Mouse (Mus musculus) adrenal gland, postnatal 4 days (tissue): ENCODE data around the gene Zfp648. TPM values are rescaled to one million over a fixed set of nuclear protein-coding genes. Genes with fewer than 3 reads are reported as not detected.
A peak's percentile ranks its signal among the peaks of the same experiment; 100 is the strongest.

Source experiments
- DNase-seq, 2 experiments: peaks; one replicate each; pipeline ENCODE4 v3.0.0; 2021 to 2022; ENCODE audit warnings: low spot score in 2 of 2, mixed read lengths in 2 of 2
- long read RNA-seq, 2 experiments: library from polyadenylated mRNA; stranded (forward); transcript quantifications; one replicate each; pipeline ENCODE4 v2.0.0; 2021
- total RNA-seq, 2 experiments: library from RNA; stranded (reverse); gene quantifications; 2 replicates each; pipeline ENCODE4 v1.2.3; 2021

Zfp648 gene
- under 1 TPM; 0.39 to 0.42 TPM for total RNA-seq
- long read RNA-seq, experiment 1, partial matches to known transcripts, result 0 of 1 reads
- long read RNA-seq, experiment 1, other reads (novel, unspliced or antisense), result 1 of 1 reads
- long read RNA-seq, experiment 2, result 0 reads

- no peak for DNase-seq
Measured at GRCm38 (mm10) chr1:154200955-154201722, at the start of gene Zfp648. Gene Zfp648, plus strand, starts transcription at chr1:154201187.

DNA sequence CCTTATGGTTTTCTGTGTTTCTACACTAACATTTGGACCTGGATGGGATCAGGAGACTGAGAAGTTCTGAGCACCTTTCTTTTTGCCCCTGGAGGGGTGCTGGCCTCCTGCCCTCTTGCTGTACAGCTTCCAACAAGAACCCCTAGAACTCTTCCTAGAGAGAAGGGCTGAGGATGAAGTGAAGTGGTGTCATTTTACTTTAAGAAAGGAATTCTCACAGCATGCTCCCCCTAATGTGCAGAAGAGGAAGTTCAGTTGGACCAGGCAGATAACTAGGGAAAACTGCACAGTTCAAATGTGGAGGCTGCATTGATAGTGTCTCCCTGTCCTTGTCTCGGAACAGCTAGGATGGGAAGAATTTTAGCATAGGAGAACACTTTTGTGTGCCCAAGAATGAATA is 48.4 kb upstream of the Zfp648 start:
- DNase-seq, result no peak

DNA sequence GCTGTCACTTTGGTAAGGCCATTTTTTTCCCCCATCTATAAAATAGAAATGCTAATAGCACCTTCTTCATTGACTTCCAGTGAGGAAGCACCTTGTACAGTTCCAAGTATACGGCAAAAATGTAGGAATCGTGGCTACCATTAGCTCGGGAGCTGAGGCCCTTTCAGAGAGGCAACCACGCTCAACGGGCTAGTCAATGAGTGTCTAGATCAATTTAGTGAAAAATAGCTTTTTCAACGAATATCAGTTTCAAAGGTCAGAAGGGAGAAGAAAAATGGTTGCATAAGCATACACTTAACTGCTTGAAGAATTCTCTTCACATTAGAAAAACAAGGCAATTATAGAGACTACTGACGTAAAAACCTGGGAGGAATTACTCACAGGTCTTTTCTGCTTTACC is 47.2 kb upstream of the Zfp648 start:
- no peak for DNase-seq

DNA sequence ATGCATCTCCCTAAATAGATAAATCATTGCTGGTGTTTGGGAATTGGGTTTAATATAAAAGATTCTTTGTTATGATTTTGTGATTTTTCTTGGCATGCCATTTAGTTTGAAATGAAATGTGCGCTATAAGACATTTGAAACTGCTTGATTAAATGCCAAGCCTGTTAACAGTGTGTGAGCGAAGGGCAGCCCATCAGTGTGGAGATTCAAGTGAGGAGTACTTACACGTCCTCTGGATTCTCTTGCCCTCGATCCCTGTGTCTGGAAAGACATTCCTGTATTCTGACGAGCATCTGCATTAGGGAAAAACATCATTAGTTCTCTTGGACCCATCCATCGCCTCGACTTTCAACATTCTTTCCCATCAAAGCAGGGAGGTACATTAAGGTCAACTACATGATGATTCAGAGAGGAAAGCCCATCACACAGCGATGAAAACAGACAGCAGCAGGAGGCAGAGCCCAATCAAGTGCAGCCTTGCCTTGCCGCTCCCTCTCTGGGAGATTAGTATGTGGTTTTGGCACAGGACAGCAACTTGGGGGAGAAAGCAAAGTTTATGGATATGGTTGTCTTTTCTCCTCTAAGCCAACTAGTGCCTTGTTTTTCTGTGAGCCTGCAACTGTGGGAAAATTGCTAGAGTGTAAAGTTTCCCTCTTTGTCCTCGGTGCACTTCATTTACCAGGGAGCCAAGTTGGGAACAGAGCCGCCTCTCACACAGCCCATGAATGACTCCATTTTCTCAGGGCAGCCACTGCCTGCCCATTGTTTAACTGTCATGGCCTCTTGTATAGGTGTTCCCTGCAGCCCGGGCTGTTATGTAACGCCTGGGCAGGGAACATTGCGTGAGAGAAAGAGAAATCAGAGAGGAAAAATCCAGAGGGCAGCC is 44.6 kb upstream of the Zfp648 start:
- DNase-seq, result no peak

- no peak for DNase-seq
Measured at GRCm38 (mm10) chr1:154157131-154157530, 43.9 kb upstream of the Zfp648 start.

GRCm38 (mm10) chr1:154167696-154168095 is 33.3 kb upstream of the Zfp648 start:
- no peak for DNase-seq

DNA sequence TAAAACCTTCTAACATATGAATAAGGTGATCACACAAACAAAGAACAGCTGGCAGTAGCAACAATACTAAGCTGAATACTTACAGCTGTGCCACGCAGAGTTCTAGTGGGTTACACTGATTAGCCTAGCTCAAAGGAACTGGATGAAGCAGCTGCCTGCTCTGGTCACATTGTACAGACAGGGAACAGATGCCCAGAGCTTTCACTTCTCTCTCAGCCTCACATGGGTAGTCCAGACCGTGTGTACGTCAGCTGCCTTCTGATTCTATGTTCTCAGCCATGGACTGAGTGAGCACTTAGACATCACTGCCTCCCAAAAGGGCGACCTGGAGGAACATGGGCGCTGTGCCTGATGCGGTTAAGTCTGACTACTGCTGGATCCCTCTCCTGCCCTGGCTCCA is 25.7 kb upstream of the Zfp648 start:
- no peak for DNase-seq

DNA sequence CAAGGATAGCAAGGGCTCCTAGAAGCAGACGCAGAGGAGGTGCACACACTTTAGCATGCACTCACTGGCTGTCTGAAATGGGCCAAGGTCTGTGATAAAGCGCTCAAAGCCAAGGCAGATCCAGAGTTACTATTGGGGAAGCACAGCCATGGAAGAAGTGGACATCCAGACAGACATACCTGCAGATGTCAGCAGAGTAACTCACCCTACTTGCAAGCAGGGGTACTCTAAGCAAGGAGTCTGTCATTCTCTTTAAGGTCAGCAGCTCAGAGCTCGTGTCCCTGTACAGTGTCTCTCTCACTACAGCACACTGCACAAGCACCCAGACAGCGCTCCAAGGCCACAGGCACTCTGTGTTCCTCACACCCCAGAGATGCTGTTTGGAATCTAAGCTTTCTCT is 23.2 kb upstream of the Zfp648 start:
- DNase-seq, result no peak

DNA sequence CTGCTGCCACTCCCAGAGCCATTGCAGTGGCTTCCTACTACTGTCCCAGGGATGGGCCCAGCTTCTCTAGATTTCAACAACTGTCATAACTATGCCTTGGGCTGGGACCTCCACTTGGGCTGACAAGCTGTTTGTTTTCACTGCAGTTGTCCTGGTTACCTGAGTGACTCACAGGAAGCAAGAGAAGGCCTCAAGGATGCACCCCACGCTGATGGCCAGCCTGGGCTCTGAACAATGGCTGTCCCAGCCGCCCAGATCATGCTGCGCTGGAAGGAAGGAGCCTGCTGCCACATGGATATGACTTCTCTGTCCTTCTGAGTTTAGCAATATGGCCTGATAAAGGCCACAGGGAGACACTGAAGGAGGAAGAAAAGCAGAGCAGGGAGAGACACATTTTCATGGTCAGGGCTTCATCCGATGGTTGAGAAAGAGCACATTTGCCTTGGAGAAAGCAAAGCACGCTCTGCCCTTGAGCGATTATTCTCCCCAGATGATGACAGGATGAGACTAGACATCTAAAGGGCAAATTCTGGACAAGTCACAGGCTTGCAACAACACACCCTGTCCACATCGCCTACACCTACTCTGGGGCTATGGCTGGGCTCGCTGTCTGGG is 22.3 kb upstream of the Zfp648 start:
- DNase-seq, result no peak

GRCm38 (mm10) chr1:154180952-154181351 is 20.0 kb upstream of the Zfp648 start:
- peak; percentile 45 to 50 for DNase-seq

DNA sequence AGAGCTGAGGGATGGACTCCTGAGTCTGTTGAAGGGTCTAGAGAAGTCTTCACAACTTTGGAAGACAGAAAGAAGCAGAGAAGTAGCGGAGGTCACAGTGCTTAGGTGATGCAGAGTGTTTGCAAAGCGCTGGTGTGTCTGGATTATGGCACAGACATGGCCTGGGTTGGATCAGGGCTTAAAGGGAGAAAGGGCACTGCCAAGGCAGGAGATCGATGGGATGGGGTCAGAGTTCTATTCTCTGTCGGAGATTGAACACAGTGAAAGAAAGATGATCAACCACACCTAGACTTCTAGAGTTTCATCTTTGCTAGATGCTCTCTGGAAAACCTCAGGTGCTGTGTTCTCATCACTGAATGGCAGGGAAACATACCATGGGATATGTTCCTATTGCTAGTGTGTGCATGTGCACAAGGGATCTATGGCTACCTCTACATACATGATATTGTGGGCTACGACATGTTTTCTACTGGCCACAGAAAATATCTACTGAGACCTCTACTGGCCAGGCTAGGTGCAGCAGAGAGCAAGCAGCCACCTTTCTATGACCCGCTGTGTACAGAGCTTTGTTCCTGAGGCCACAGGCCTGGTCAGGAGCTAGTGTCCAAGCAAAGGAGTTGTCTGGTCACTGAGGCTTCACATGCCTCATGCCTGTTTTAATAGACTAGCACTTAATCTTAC is 18.5 kb upstream of the Zfp648 start:
- no peak for DNase-seq

DNA sequence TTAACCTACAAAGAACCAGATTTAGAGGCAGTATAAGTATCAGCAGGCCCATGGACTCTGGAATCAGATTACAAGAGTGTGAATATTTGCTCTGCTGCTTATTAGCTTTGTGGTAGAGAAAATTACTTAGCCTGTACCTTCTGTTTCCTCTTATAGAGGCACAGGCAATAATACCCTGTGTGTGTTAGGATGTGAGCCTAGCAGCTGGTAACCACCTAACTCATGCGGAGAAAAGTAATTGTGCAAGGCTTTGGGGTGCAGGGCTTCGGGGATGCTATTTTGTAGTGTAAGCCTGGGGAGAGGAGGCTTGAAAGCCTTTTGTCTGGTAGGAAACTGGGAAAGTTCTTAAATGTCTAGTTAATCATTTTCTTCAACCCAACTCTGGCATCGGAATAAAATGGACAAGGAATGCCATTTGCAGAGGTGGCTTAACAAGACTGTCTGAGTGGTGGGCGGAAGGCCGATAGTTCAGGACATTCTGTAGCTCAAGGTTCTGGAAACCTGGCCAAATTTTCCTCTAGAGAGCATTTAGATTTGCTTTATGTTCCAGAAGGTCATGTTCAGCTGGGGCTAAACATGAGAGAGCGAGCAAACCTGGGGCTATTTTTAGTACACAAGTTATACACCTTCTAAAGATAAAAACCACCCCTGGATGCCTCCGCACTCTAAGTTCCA is 17.8 kb upstream of the Zfp648 start:
- no peak for DNase-seq

DNA sequence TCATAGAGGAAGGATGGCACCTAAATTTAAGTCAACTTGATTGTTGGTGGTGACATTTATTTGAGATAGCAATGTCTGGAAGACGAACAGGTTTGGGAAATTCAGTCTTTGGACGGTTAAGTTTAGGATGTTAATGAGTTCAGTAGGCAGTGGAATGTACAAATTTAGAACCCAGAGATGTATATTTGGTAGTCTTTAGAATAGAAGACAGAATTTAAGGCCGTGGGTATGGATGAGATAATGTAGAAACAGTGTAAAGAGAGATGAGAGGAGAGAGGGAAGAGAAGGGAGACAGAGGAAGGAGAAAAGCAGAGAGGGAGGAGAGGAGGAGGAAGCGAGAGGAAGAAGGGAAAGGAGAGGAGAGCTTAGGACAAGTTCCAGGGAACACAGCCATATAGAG is 12.8 kb upstream of the Zfp648 start:
- DNase-seq, result no peak

DNA sequence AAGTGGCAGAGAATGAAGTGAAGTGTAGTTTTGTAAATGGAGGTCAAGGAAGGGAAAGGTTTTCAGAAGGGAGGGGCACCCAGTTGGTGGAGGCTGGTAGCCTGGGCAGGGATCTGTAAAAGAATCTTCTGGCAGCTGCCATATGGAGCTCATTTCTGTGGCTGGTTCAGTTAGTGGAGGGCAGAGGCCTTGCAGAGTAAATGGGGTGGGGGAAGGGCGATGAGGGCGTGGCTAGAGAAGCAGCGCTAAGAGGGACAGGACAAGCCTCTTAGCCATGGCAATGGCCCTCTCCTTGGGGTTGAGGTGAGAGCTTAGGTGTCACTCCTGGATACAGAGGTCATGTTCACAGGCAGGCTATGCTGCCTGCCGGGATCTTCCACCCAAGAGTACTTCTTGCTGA is 12.4 kb upstream of the Zfp648 start:
- no peak for DNase-seq

DNA sequence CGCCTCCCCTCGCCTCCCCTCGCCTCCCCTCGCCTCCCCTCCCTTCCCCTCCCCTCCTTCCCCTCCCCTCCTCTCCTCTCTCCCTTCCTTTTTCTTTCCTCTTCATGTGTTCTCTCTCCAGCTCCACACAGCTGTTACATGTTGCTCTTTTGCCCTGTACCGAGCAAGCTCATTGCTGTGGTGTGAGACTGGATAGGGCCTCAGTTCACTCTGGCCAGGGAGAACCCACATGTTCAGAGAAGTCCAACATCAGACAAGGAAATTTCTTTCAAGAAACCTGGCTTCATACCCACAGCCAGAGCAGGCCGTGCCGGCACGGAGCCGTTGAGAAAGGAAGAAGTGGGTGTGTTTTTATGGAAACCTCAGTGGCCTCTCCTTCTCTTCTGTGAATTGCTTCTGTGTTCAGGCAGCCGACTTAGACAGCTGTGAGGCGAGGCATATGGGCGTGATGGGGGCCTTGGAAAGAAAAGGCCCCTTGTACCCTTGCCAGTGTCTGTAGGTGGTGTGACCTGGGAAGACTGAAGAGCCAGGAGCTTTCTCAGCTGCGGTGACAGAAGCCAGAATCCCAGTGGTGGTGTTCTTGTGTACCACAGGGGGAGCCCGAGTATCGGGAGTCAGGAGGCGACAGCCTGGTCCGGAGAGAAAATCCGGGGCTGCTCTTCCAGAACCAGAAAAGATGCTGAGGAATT is 11.0 kb upstream of the Zfp648 start:
- no peak for DNase-seq

GRCm38 (mm10) chr1:154198896-154199295 is 2.1 kb upstream of the Zfp648 start:
- DNase-seq, result no peak

DNA sequence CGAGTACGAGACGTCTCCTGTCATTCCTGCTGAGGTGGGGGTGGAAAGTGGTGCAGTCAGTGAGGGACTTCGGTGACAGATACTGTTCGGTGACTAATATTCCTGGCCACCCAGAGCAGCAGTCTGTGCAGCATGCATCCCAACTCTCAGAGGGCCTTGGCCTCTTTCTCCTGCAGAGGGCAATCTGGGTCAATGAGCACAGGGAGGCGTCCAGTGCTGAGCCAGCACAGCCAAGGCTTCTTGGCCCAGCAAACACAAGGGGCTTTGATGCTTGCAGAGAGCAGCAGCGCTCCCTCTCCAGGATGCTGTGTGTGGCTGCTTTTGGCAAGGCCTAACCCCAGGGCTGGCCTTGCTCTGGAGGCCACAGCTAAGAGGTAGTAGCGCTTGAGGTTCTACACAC is 1.6 kb downstream of the Zfp648 start:
- DNase-seq, result peak in 1 of 2 experiments; percentile 31

DNA sequence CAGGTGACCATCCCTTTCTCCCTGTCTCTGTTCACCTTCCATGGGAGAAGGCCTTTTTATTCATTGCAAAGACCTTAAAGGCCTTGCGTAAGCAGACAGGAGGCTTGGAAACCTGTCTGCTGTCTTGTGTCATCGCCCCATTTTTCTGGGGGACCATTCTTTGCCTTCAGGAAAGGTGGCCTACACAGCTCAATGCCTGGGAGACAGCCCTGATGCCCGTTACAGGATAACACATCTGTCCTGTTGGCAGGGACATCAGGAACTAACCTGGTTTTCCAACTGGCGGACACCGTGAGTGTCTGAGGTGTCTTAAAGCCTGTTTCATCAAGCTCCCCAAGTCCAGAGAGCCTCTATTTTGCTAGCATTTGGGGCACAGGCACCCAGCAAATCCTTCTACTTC is 2.4 kb downstream of the Zfp648 start:
- no peak for DNase-seq

GRCm38 (mm10) chr1:154204652-154205573 is 3.9 kb downstream of the Zfp648 start:
- no peak for DNase-seq
